Comparison of ENCODE assay signal across 8 mouse cellular contexts in genomic region chr10:85957464-85957950, GRCm38 (mm10). TPM values are rescaled to one million over a fixed set of nuclear protein-coding genes. Genes with fewer than 3 reads are reported as not detected.
DNase-seq lines count a peak whose midpoint lies in the region; ATAC-seq lines count a peak whose summit lies in the region.

Rtcb (minus strand) TSS chr10:85957823.

- no peaks in the 10 kb centered on the region for H3K9me3 ChIP-seq in intestine, embryonic 14.5 days (ENCODE audit: control insufficient read depth, low read length)

- H3K4me3 ChIP-seq in intestine, embryonic 14.5 days (ENCODE audit: low read depth, low read length) = peak within 1 kb of the TSS; percentile 99

- intact Hi-C loops in left cerebral cortex, postnatal 14 days (cut with DNase I) = no loop called here

- ATAC-seq in intestine, embryonic 14.5 days (replicated peaks; ENCODE audit: low FRiP score, low TSS enrichment, low read depth) = peak; percentile 86

- H3K9ac ChIP-seq in intestine, embryonic 14.5 days (ENCODE audit: low read length) = peak within 1 kb of the TSS; percentile 95

- H3K36me3 ChIP-seq in intestine, embryonic 14.5 days (ENCODE audit: control insufficient read depth, insufficient read depth, low read length) = peaks cover 31% of the 10 kb centered on the region

- H3K27me3 ChIP-seq in intestine, embryonic 14.5 days (replicated peaks; ENCODE audit: control insufficient read depth, insufficient read depth, low read length) = no peaks in the 10 kb centered on the region

- peak within 1 kb of the TSS; percentile 84 for H3K4me2 ChIP-seq in intestine, embryonic 14.5 days (ENCODE audit: low read length)

- DNase-seq in adrenal gland, adult 18-20 months (ENCODE audit: low spot score in 2 of 2) = peak; percentile 98 to 100
- DNase-seq in embryo, embryonic 11 days = peak; percentile 95
- peak; percentile 93 for DNase-seq in gastrocnemius, postnatal 25 days
- DNase-seq in intestine, embryonic 14.5 days (ENCODE audit: low spot score) = peak; percentile 98
- peak; percentile 96 to 98 for DNase-seq in left cerebral cortex, postnatal 14 days (ENCODE audit: low spot score in 2 of 2)
- peak; percentile 96 for DNase-seq in mesoderm, embryonic 11.5 days (ENCODE audit: low read depth, low spot score)
- peak; percentile 93 for DNase-seq in right cerebral cortex, postnatal 36 days (ENCODE audit: low spot score in 2 of 2)
- peak; percentile 93 for DNase-seq in yolk sac, embryonic 10.5 days (ENCODE audit: low spot score)

- no peaks in the 10 kb centered on the region; the same call in 1 of the 2 replicates for H3K4me1 ChIP-seq in intestine, embryonic 14.5 days (replicated peaks; ENCODE audit: control insufficient read depth, insufficient read depth, low read length)

- under 1% methylated on average over 38 of the region's 38 CpGs for WGBS in intestine, embryonic 14.5 days

- peak within 1 kb of the TSS; percentile 77 for H3K27ac ChIP-seq in intestine, embryonic 14.5 days (ENCODE audit: low read depth)

RNA-seq across cellular contexts. Expression of gene Rtcb, which starts in this region (rescaled TPM):
- 100 to 1,000 TPM; 114 to 123 TPM for total RNA-seq in adrenal gland, adult 18-20 months (2021)
- total RNA-seq in gastrocnemius, postnatal 25 days (2021) = 10 to 100 TPM; 41.9 to 43.2 TPM
- polyA plus RNA-seq in intestine, embryonic 14.5 days (2014; fragmentation: Nextera tagmentation; extraction: Ambion mirVana) = 162 and 172 TPM in 2 replicates
- total RNA-seq in left cerebral cortex, postnatal 14 days (2021) = 10 to 100 TPM; 95.1 to 95.2 TPM

Comparison
In these comparisons a context has a peak if more than half of its experiments do, and no peak if none do; other contexts are left out.
1. Peak in every context shown above with its lines: DNase-seq, ATAC-seq, H3K4me3 ChIP-seq and H3K27ac ChIP-seq.